ENCODE assay signal across 8 mouse cellular contexts in genomic region chr15:77933770-77934169, GRCm38 (mm10). TPM values are rescaled to one million over a fixed set of nuclear protein-coding genes. Genes with fewer than 3 reads are reported as not detected.
DNase-seq lines count a peak whose midpoint lies in the region; ATAC-seq lines count a peak whose summit lies in the region.

No protein-coding gene starts in this region.

- DNase-seq in adrenal gland, adult (ENCODE audit: inconsistent age in 2 of 2, low spot score in 1 of 2), result peak; percentile 97 to 100
- peak; percentile 97 for DNase-seq in embryo, embryonic 11 days
- DNase-seq in gastrocnemius, postnatal 36 days, result peak; percentile 98 to 100
- DNase-seq in left cerebral cortex, postnatal 14 days (ENCODE audit: low spot score in 2 of 2), result peak; percentile 99 to 100
- peak; percentile 98 for DNase-seq in right cerebral cortex, postnatal 14 days
- peak; percentile 99 for DNase-seq in urinary bladder, postnatal 25 days (ENCODE audit: low spot score)

- H3K36me3 ChIP-seq in intestine, embryonic 15.5 days, result no peaks in the 10 kb centered on the region

- 2% methylated on average over 14 of the region's 14 CpGs for WGBS in intestine, embryonic 15.5 days

- 0 out of 2 replicates have a peak, but pooled peaks cover 5% of the 10 kb centered on the region for H3K4me1 ChIP-seq in intestine, embryonic 15.5 days (replicated peaks)

- no peaks in the 10 kb centered on the region for H3K27me3 ChIP-seq in intestine, embryonic 15.5 days (replicated peaks)

- H3K4me2 ChIP-seq in intestine, embryonic 15.5 days (replicated peaks), result peak overlapping the region; percentile 36

- no peak overlapping the region for H3K4me3 ChIP-seq in intestine, embryonic 15.5 days (replicated peaks)

- H3K9ac ChIP-seq in intestine, embryonic 15.5 days, result no peak overlapping the region; the same call in 1 of the 2 replicates

- intact Hi-C loops in gastrocnemius, postnatal 36 days (cut with DNase I), result loop anchor here (5.0 kb wide), 1 partner anchor 39 kb away; the partner anchor contains the start of gene Eif3d
- intact Hi-C loops in left cerebral cortex, postnatal 14 days (cut with DNase I), result loop anchor here (5.0 kb wide), 1 partner anchor 39 kb away; the partner anchor contains the start of gene Eif3d

- peak; percentile 32; the same call in 1 of the 2 replicates for ATAC-seq in intestine, embryonic 15.5 days
- peak; percentile 36; the same call in 1 of the 2 replicates for ATAC-seq in megakaryocyte-erythroid progenitor cell, adult 5-6 weeks (replicated peaks; ENCODE audit: low FRiP score, low TSS enrichment, poor library complexity, severe bottlenecking)

- no peak overlapping the region for H3K27ac ChIP-seq in intestine, embryonic 15.5 days

- H3K9me3 ChIP-seq in intestine, embryonic 15.5 days, result no peaks in the 10 kb centered on the region

RNA-seq across cellular contexts. Expression of gene Txn2, which starts 5.0 kb away (rescaled TPM):
- 100 to 1,000 TPM; 207 to 218 TPM for total RNA-seq in gastrocnemius, postnatal 36 days (2021)
- polyA plus RNA-seq in intestine, embryonic 15.5 days (2015; fragmentation: Nextera tagmentation; extraction: Ambion mirVana), result 314 and 350 TPM in 2 replicates
- 100 to 1,000 TPM; 121 to 124 TPM for total RNA-seq in left cerebral cortex, postnatal 14 days (2021)
- 335 and 427 TPM in 2 replicates for total RNA-seq in megakaryocyte-erythroid progenitor cell, adult 5-6 weeks (2014; fragmentation: Nextera tagmentation)
- total RNA-seq in megakaryocyte-erythroid progenitor cell, adult 5-6 weeks (2017), result 80.6 and 101 TPM in 2 replicates

RNA-seq across cellular contexts. Expression of gene Foxred2, which starts 22.8 kb away (rescaled TPM):
- total RNA-seq in gastrocnemius, postnatal 36 days (2021), result under 1 TPM; 0.64 to 0.87 TPM
- polyA plus RNA-seq in intestine, embryonic 15.5 days (2015; fragmentation: Nextera tagmentation; extraction: Ambion mirVana), result 2.5 and 2.6 TPM in 2 replicates
- total RNA-seq in left cerebral cortex, postnatal 14 days (2021), result 10 to 100 TPM; 13.2 to 13.7 TPM
- 8.0 and 9.6 TPM in 2 replicates for total RNA-seq in megakaryocyte-erythroid progenitor cell, adult 5-6 weeks (2014; fragmentation: Nextera tagmentation)
- total RNA-seq in megakaryocyte-erythroid progenitor cell, adult 5-6 weeks (2017), result 5.4 and 9.3 TPM in 2 replicates

RNA-seq across cellular contexts. Expression of gene Eif3d, which starts 36.8 kb away (rescaled TPM):
- 10 to 100 TPM; 52.9 to 53.9 TPM for total RNA-seq in gastrocnemius, postnatal 36 days (2021)
- 187 and 189 TPM in 2 replicates for polyA plus RNA-seq in intestine, embryonic 15.5 days (2015; fragmentation: Nextera tagmentation; extraction: Ambion mirVana)
- 100 to 1,000 TPM; 101 to 117 TPM for total RNA-seq in left cerebral cortex, postnatal 14 days (2021)
- total RNA-seq in megakaryocyte-erythroid progenitor cell, adult 5-6 weeks (2014; fragmentation: Nextera tagmentation), result 308 and 313 TPM in 2 replicates
- total RNA-seq in megakaryocyte-erythroid progenitor cell, adult 5-6 weeks (2017), result 315 and 357 TPM in 2 replicates
